Mouse (Mus musculus): ENCODE results near the gene Hmcn2. TPM values are rescaled to one million over a fixed set of nuclear protein-coding genes. Genes with fewer than 3 reads are reported as not detected.

The Hmcn2 gene
- polyA plus RNA-seq, 1 experiment from 2014 or later: 0.20 TPM

DNA sequence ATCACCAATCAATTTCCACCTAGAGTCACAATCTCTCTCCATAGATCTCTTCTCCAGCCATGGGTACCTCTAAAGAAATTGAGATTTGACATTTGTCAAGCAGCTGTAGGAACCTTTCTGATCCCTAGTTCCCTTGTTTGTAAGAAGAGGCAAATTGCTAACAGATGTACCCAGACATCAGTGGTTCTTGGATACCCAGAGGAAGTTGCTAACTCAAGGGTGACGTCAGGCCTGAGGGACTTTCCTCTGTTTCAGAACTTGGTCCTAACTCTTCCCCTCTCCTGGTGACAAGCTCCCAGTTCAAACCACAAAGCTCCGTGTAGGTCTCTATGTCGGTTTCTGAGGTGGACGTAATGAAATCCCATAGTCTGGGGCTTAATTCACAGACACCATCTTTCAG is 131.8 kb downstream of the Hmcn2 start:
- no peaks in the 10 kb centered on the region for H3K36me3 ChIP-seq (replicated peaks; ENCODE audit: insufficient read depth, low read length)
- TF ChIP-seq CTCF (IDR thresholded peaks at IDR 0.05; ENCODE audit: low read depth) (no peak), EP300 (IDR thresholded peaks at IDR 0.05; ENCODE audit: low read depth) (no peak)
- 53% methylated on average over 4 of the region's 4 CpGs for WGBS (ENCODE audit: insufficient replicate concordance)
- H3K4me1 ChIP-seq (ENCODE audit: insufficient read depth): peaks cover 17% of the 10 kb centered on the region
- ATAC-seq (no peak), DNase-seq (no peak)
- no peak overlapping the region for H3K9ac ChIP-seq (replicated peaks)
- no peak overlapping the region for H3K27ac ChIP-seq (ENCODE audit: low read depth)
- H3K9me3 ChIP-seq (ENCODE audit: low read length): no peaks in the 10 kb centered on the region
- H3K27me3 ChIP-seq (ENCODE audit: insufficient read depth, low read length): no peaks in the 10 kb centered on the region
- H3K4me3 ChIP-seq (ENCODE audit: low read depth, low read length): no peak overlapping the region
- no peak overlapping the region for H3K4me2 ChIP-seq (ENCODE audit: low read depth, low read length)

GRCm38 (mm10) chr2:31446456-31446855 is 132.2 kb downstream of the Hmcn2 start:
- Histone ChIP-seq H3K4me1 (ENCODE audit: insufficient read depth) (peaks cover 17% of the 10 kb centered on the region), H3K27ac (ENCODE audit: low read depth) (no peak overlapping the region), H3K9ac (replicated peaks) (no peak overlapping the region), H3K9me3 (ENCODE audit: low read length) (no peaks in the 10 kb centered on the region), H3K36me3 (replicated peaks; ENCODE audit: insufficient read depth, low read length) (no peaks in the 10 kb centered on the region), H3K4me3 (ENCODE audit: low read depth, low read length) (no peak overlapping the region), H3K4me2 (ENCODE audit: low read depth, low read length) (no peak overlapping the region), H3K27me3 (ENCODE audit: insufficient read depth, low read length) (no peaks in the 10 kb centered on the region)
- 63% methylated on average over 4 of the region's 4 CpGs for WGBS (ENCODE audit: insufficient replicate concordance)
- TF ChIP-seq CTCF (IDR thresholded peaks at IDR 0.05; ENCODE audit: low read depth) (no peak), EP300 (IDR thresholded peaks at IDR 0.05; ENCODE audit: low read depth) (no peak)
- no peak for DNase-seq
- ATAC-seq: no peak

- Histone ChIP-seq H3K4me3 (ENCODE audit: low read depth, low read length) (no peak overlapping the region), H3K9me3 (ENCODE audit: low read length) (no peaks in the 10 kb centered on the region), H3K36me3 (replicated peaks; ENCODE audit: insufficient read depth, low read length) (no peaks in the 10 kb centered on the region), H3K4me2 (ENCODE audit: low read depth, low read length) (no peak overlapping the region), H3K27ac (ENCODE audit: low read depth) (no peak overlapping the region), H3K27me3 (ENCODE audit: insufficient read depth, low read length) (no peaks in the 10 kb centered on the region), H3K4me1 (ENCODE audit: insufficient read depth) (peaks cover 24% of the 10 kb centered on the region), H3K9ac (replicated peaks) (no peak overlapping the region)
- WGBS (ENCODE audit: insufficient replicate concordance): 55% methylated on average over 2 of the region's 2 CpGs
- TF ChIP-seq CTCF (IDR thresholded peaks at IDR 0.05; ENCODE audit: low read depth) (no peak), EP300 (IDR thresholded peaks at IDR 0.05; ENCODE audit: low read depth) (no peak)
- ATAC-seq: no peak
- DNase-seq: no peak
These were observed 133.3 kb downstream of the Hmcn2 start for GRCm38 (mm10) chr2:31447536-31447935.

DNA sequence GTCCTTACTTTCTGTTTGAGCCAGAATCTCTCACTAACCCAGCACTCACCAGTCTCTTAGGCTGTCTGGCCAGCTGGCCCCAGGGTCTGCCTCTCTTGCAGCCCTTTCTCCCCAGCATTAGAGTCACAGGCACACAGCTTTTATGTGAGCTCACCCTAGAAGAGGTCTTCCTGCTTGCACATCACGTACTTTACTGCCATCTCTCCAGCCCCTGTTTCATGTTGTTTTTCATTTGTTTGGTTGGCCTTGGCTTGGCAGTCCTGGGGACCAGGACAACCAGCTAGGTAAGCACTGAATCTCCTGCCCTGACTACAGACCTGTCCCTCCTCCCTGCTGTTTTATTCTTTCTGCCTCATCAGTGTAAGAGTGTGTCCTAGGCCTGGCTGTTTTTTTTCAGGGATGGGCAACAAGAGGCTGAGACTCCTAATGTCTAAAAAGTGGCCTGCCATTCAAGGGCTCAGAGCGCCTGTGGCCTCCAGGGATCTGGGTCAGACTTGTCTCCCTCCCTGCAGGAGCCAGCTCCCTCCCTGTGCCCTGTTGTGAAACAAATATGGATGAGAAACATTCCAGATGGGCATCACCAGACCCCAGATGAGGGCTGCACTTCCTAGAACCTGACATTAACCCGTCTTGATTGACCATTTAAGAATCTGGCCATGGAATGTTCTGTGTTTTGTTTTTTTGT is 134.7 kb downstream of the Hmcn2 start:
- TF ChIP-seq EP300 (IDR thresholded peaks at IDR 0.05; ENCODE audit: low read depth) (no peak), CTCF (IDR thresholded peaks at IDR 0.05; ENCODE audit: low read depth) (no peak)
- ATAC-seq (no peak), DNase-seq (no peak)
- H3K4me1 ChIP-seq (ENCODE audit: insufficient read depth): peaks cover 30% of the 10 kb centered on the region
- H3K4me3 ChIP-seq (ENCODE audit: low read depth, low read length): no peak overlapping the region
- H3K36me3 ChIP-seq (replicated peaks; ENCODE audit: insufficient read depth, low read length): no peaks in the 10 kb centered on the region
- no peaks in the 10 kb centered on the region for H3K9me3 ChIP-seq (ENCODE audit: low read length)
- WGBS (ENCODE audit: insufficient replicate concordance): 63% methylated on average over 3 of the region's 3 CpGs
- H3K27me3 ChIP-seq (ENCODE audit: insufficient read depth, low read length): no peaks in the 10 kb centered on the region
- H3K9ac ChIP-seq (replicated peaks): no peak overlapping the region
- H3K4me2 ChIP-seq (ENCODE audit: low read depth, low read length): no peak overlapping the region
- H3K27ac ChIP-seq (ENCODE audit: low read depth): no peak overlapping the region

- DNase-seq (no peak), ATAC-seq (no peak)
- Histone ChIP-seq H3K9me3 (ENCODE audit: low read length) (no peaks in the 10 kb centered on the region), H3K27ac (ENCODE audit: low read depth) (no peak overlapping the region), H3K9ac (replicated peaks) (no peak overlapping the region), H3K4me2 (ENCODE audit: low read depth, low read length) (no peak overlapping the region), H3K36me3 (replicated peaks; ENCODE audit: insufficient read depth, low read length) (no peaks in the 10 kb centered on the region), H3K4me1 (ENCODE audit: insufficient read depth) (peaks cover 32% of the 10 kb centered on the region), H3K4me3 (ENCODE audit: low read depth, low read length) (no peak overlapping the region), H3K27me3 (ENCODE audit: insufficient read depth, low read length) (no peaks in the 10 kb centered on the region)
- TF ChIP-seq CTCF (IDR thresholded peaks at IDR 0.05; ENCODE audit: low read depth): no peak
- TF ChIP-seq EP300 (IDR thresholded peaks at IDR 0.05; ENCODE audit: low read depth): no peak
- 56% methylated on average over 4 of the region's 4 CpGs for WGBS (ENCODE audit: insufficient replicate concordance)
These were observed 135.2 kb downstream of the Hmcn2 start for GRCm38 (mm10) chr2:31449441-31449815.

DNA sequence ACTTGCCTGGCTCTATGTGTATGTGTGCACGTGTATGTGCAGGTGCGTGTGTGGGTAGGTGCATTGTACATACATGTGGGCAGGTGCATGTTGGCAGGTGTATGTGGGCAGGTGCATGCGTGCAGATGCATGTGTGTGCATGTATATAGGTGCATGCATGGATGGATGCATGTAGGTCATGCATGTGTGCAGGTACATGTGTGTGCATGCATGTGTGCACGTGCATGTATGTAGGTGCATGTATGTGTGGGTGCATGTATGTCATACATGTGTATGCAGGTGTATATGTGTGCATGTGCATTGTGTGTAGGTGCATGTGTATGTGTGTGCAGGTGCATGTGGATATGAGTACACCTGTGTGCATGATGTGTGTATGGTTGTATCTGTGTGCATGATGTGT is 135.7 kb downstream of the Hmcn2 start:
- Histone ChIP-seq H3K4me1 (ENCODE audit: insufficient read depth) (peaks cover 36% of the 10 kb centered on the region), H3K4me2 (ENCODE audit: low read depth, low read length) (no peak overlapping the region), H3K27me3 (ENCODE audit: insufficient read depth, low read length) (no peaks in the 10 kb centered on the region), H3K9me3 (ENCODE audit: low read length) (no peaks in the 10 kb centered on the region), H3K4me3 (ENCODE audit: low read depth, low read length) (no peak overlapping the region), H3K27ac (ENCODE audit: low read depth) (no peak overlapping the region), H3K9ac (replicated peaks) (no peak overlapping the region), H3K36me3 (replicated peaks; ENCODE audit: insufficient read depth, low read length) (no peaks in the 10 kb centered on the region)
- no peak for DNase-seq
- WGBS (ENCODE audit: insufficient replicate concordance): 87% methylated on average over 4 of the region's 4 CpGs
- ATAC-seq: no peak
- TF ChIP-seq CTCF (IDR thresholded peaks at IDR 0.05; ENCODE audit: low read depth) (no peak), EP300 (IDR thresholded peaks at IDR 0.05; ENCODE audit: low read depth) (no peak)

Measured in liver, postnatal 0 days (tissue).